Mouse (Mus musculus) heart, postnatal 0 days (tissue): ENCODE data around the gene Gdf11. TPM values are rescaled to one million over a fixed set of nuclear protein-coding genes. Genes with fewer than 3 reads are reported as not detected.

Source experiments
- ATAC-seq: fragments of 200-750 bp; cut with Nextera tagmentation; 2 replicates; pipeline ENCODE4 v1.8.0; 2017; ENCODE audit warnings: low read depth, moderate number of reproducible peaks, moderate library complexity; ENCODE audit not compliant: insufficient read depth
- DNase-seq: peaks from one replicate; pipeline ENCODE4 v3.0.0-alpha.2; 2016; ENCODE audit warnings: low spot score
- H3K27ac ChIP-seq: fragments of 300-500 bp; sonication (generic); 2 replicates; pipeline ENCODE4 v1.5.1; 2014; ENCODE audit warnings: low read depth, mild to moderate bottlenecking
- H3K27me3 ChIP-seq: fragments of 300-500 bp; sonication (generic); 2 replicates; pipeline ENCODE4 v1.6.1; 2014; ENCODE audit warnings: low read length, mixed read lengths; ENCODE audit not compliant: control insufficient read depth, insufficient read depth
- H3K36me3 ChIP-seq: fragments of 300-500 bp; sonication (generic); replicated peaks from 2 replicates; pipeline ENCODE4 v1.6.1; 2014; ENCODE audit warnings: low read length, mixed read lengths; ENCODE audit not compliant: control insufficient read depth, insufficient read depth
- H3K4me1 ChIP-seq: fragments of 300-500 bp; sonication (generic); 2 replicates; pipeline ENCODE4 v1.6.1; 2014; ENCODE audit warnings: antibody characterized with exemption; ENCODE audit not compliant: control insufficient read depth, insufficient read depth
- H3K4me2 ChIP-seq: fragments of 300-500 bp; sonication (generic); 2 replicates; pipeline ENCODE4 v1.6.1; 2014; ENCODE audit warnings: low read depth, mild to moderate bottlenecking, low read length, moderate library complexity
- H3K4me3 ChIP-seq: fragments of 300-500 bp; sonication (generic); 2 replicates; pipeline ENCODE4 v1.5.1; 2014; ENCODE audit warnings: low read depth, low read length
- H3K9ac ChIP-seq: fragments of 300-500 bp; sonication (generic); replicated peaks from 2 replicates; pipeline ENCODE4 v1.6.1; 2014; ENCODE audit warnings: low read depth, low read length, mixed read lengths
- H3K9me3 ChIP-seq: fragments of 300-500 bp; sonication (generic); replicated peaks from 2 replicates; pipeline ENCODE4 v1.6.1; 2016; ENCODE audit warnings: low read length; ENCODE audit not compliant: control insufficient read depth
- CTCF ChIP-seq: IDR thresholded peaks from 2 replicates; pipeline ENCODE4 v1.5.1; 2016; ENCODE audit warnings: antibody characterized with exemption, control low read depth, low read depth
- EP300 ChIP-seq: IDR thresholded peaks from 2 replicates; pipeline ENCODE4 v1.6.1; 2016; ENCODE audit warnings: antibody characterized with exemption, low read depth
- polyA plus RNA-seq: library from polyadenylated mRNA; unstranded; fragments of >200 nt; fragmentation: Nextera tagmentation; extraction: Ambion mirVana; gene quantifications from 2 replicates; pipeline ENCODE4 v1.2.1, GENCODE M21; 2015
- total RNA-seq: library from RNA; depleted of rRNA; stranded (reverse); fragments of >200 nt; gene quantifications from 2 replicates; pipeline ENCODE4 v1.2.3, GENCODE M21; 2014; ENCODE audit warnings: low replicate concordance; rRNA removed

Gdf11 gene
- total and polyA plus RNA-seq, 2 experiments from 2014 or later, result 1.5 to 1.6 TPM

GRCm38 (mm10) chr10:128839434-128839833 is 52.1 kb downstream of the Gdf11 start:
- no peak for DNase-seq

GRCm38 (mm10) chr10:128837400-128837799 is 54.1 kb downstream of the Gdf11 start:
- DNase-seq (no peak), ATAC-seq (no peak)
- no peaks in the 10 kb centered on the region for H3K27me3 ChIP-seq
- no peaks in the 10 kb centered on the region for H3K9me3 ChIP-seq
- no peak overlapping the region for H3K9ac ChIP-seq
- no peaks in the 10 kb centered on the region for H3K4me1 ChIP-seq
- H3K4me2 ChIP-seq, result no peak overlapping the region
- H3K36me3 ChIP-seq, result peaks cover 39% of the 10 kb centered on the region
- H3K4me3 ChIP-seq, result no peak overlapping the region
- TF ChIP-seq CTCF, result no peak
- TF ChIP-seq EP300, result no peak
- no peak overlapping the region for H3K27ac ChIP-seq

More at GRCm38 (mm10) chr10:128839434-128839833, 52.1 kb downstream of the Gdf11 start:
- no peak overlapping the region for H3K4me2 ChIP-seq
- H3K9me3 ChIP-seq, result no peaks in the 10 kb centered on the region
- no peak for ATAC-seq
- TF ChIP-seq CTCF (no peak), EP300 (no peak)
- no peaks in the 10 kb centered on the region for H3K27me3 ChIP-seq
- H3K27ac ChIP-seq, result no peak overlapping the region
- peaks cover 39% of the 10 kb centered on the region for H3K36me3 ChIP-seq
- no peak overlapping the region for H3K4me3 ChIP-seq
- no peaks in the 10 kb centered on the region for H3K4me1 ChIP-seq
- H3K9ac ChIP-seq, result no peak overlapping the region

Other genes with a start within 250 kb of the Gdf11 start
- gene Ikzf4, start 245.7 kb downstream of the Gdf11 start, total RNA-seq, result 0.11 and 1.4 TPM in 2 replicates
- 0.52 and 0.59 TPM in 2 replicates for gene Ikzf4, start 245.7 kb downstream of the Gdf11 start, polyA plus RNA-seq
- 17.2 and 21.4 TPM in 2 replicates for gene Suox, start 217.6 kb downstream of the Gdf11 start, total RNA-seq
- 11.9 and 12.5 TPM in 2 replicates for gene Suox, start 217.6 kb downstream of the Gdf11 start, polyA plus RNA-seq
- 68.1 and 75.3 TPM in 2 replicates for gene Rab5b, start 195.5 kb downstream of the Gdf11 start, total RNA-seq
- gene Rab5b, start 195.5 kb downstream of the Gdf11 start, polyA plus RNA-seq, result 51.2 and 54.8 TPM in 2 replicates
- 7.7 and 23.2 TPM in 2 replicates for gene Pmel, start 187.5 kb downstream of the Gdf11 start, total RNA-seq
- gene Pmel, start 187.5 kb downstream of the Gdf11 start, polyA plus RNA-seq, result 2.0 and 3.0 TPM in 2 replicates
- 71.8 and 74.7 TPM in 2 replicates for gene Cdk2, start 186.7 kb downstream of the Gdf11 start, total RNA-seq
- 50.9 and 53.0 TPM in 2 replicates for gene Cdk2, start 186.7 kb downstream of the Gdf11 start, polyA plus RNA-seq
- gene Dgka, start 146.9 kb downstream of the Gdf11 start, total RNA-seq, result 4.8 and 6.8 TPM in 2 replicates
- gene Dgka, start 146.9 kb downstream of the Gdf11 start, polyA plus RNA-seq, result 4.8 and 5.2 TPM in 2 replicates
- gene Pym1, start 143.8 kb downstream of the Gdf11 start, total RNA-seq, result 37.1 and 49.2 TPM in 2 replicates
- 13.7 and 16.5 TPM in 2 replicates for gene Pym1, start 143.8 kb downstream of the Gdf11 start, polyA plus RNA-seq
- gene Mmp19, start 100.8 kb downstream of the Gdf11 start, total RNA-seq, result 5.1 and 9.0 TPM in 2 replicates
- 1.00 and 1.5 TPM in 2 replicates for gene Mmp19, start 100.8 kb downstream of the Gdf11 start, polyA plus RNA-seq
- 28.6 and 29.7 TPM in 2 replicates for gene Dnajc14, start 87.7 kb downstream of the Gdf11 start, total RNA-seq
- 27.6 and 29.8 TPM in 2 replicates for gene Dnajc14, start 87.7 kb downstream of the Gdf11 start, polyA plus RNA-seq
- 17.9 and 24.4 TPM in 2 replicates for gene Tmem198b, start 87.3 kb downstream of the Gdf11 start, total RNA-seq
- 11.1 and 11.6 TPM in 2 replicates for gene Tmem198b, start 87.3 kb downstream of the Gdf11 start, polyA plus RNA-seq
- 19.4 and 20.0 TPM in 2 replicates for gene Sarnp, start 74.4 kb downstream of the Gdf11 start, total RNA-seq
- gene Sarnp, start 74.4 kb downstream of the Gdf11 start, polyA plus RNA-seq, result 135 and 141 TPM in 2 replicates
- 27.6 and 32.1 TPM in 2 replicates for gene Ormdl2, start 70.1 kb downstream of the Gdf11 start, total RNA-seq
- gene Ormdl2, start 70.1 kb downstream of the Gdf11 start, polyA plus RNA-seq, result 20.2 and 26.7 TPM in 2 replicates
- gene Cd63, start 9.3 kb upstream of the Gdf11 start, total RNA-seq, result 32.9 and 72.6 TPM in 2 replicates
- gene Cd63, start 9.3 kb upstream of the Gdf11 start, polyA plus RNA-seq, result 381 and 398 TPM in 2 replicates
- gene Rdh5, start 31.2 kb upstream of the Gdf11 start, total RNA-seq, result 7.6 and 14.3 TPM in 2 replicates
- 9.3 and 11.1 TPM in 2 replicates for gene Rdh5, start 31.2 kb upstream of the Gdf11 start, polyA plus RNA-seq
- 121 and 130 TPM in 2 replicates for gene Bloc1s1, start 32.3 kb upstream of the Gdf11 start, total RNA-seq
- gene Bloc1s1, start 32.3 kb upstream of the Gdf11 start, polyA plus RNA-seq, result 292 and 295 TPM in 2 replicates
- 22.3 and 41.4 TPM in 2 replicates for gene Itga7, start 42.1 kb upstream of the Gdf11 start, total RNA-seq
- 18.5 and 22.7 TPM in 2 replicates for gene Itga7, start 42.1 kb upstream of the Gdf11 start, polyA plus RNA-seq
- gene Mettl7b, start 69.3 kb upstream of the Gdf11 start, total RNA-seq, result not detected in 2 replicates
- not detected in 2 replicates for gene Mettl7b, start 69.3 kb upstream of the Gdf11 start, polyA plus RNA-seq
- not detected in 2 replicates for gene Olfr9, start 97.7 kb upstream of the Gdf11 start, total RNA-seq
- not detected in 2 replicates for gene Olfr9, start 97.7 kb upstream of the Gdf11 start, polyA plus RNA-seq
- not detected in 2 replicates for gene Olfr763, start 119.1 kb upstream of the Gdf11 start, total RNA-seq
- gene Olfr763, start 119.1 kb upstream of the Gdf11 start, polyA plus RNA-seq, result not detected in 2 replicates
- not detected in 2 replicates for gene Olfr764-ps1, start 148.2 kb upstream of the Gdf11 start, total RNA-seq
- not detected in 2 replicates for gene Olfr764-ps1, start 148.2 kb upstream of the Gdf11 start, polyA plus RNA-seq
- gene Olfr765, start 158.3 kb upstream of the Gdf11 start, total RNA-seq, result not detected in 2 replicates
- not detected in 2 replicates for gene Olfr765, start 158.3 kb upstream of the Gdf11 start, polyA plus RNA-seq
- not detected in 2 replicates for gene Olfr766-ps1, start 177.3 kb upstream of the Gdf11 start, total RNA-seq
- not detected in 2 replicates for gene Olfr766-ps1, start 177.3 kb upstream of the Gdf11 start, polyA plus RNA-seq
- not detected in 2 replicates for gene Olfr767, start 191.2 kb upstream of the Gdf11 start, total RNA-seq
- gene Olfr767, start 191.2 kb upstream of the Gdf11 start, polyA plus RNA-seq, result not detected in 2 replicates
- gene Olfr768, start 207.7 kb upstream of the Gdf11 start, total RNA-seq, result not detected in 2 replicates
- not detected in 2 replicates for gene Olfr768, start 207.7 kb upstream of the Gdf11 start, polyA plus RNA-seq
- not detected in 2 replicates for gene Olfr769, start 226.1 kb upstream of the Gdf11 start, total RNA-seq
- gene Olfr769, start 226.1 kb upstream of the Gdf11 start, polyA plus RNA-seq, result not detected in 2 replicates
- gene Olfr770, start 247.3 kb upstream of the Gdf11 start, total RNA-seq, result not detected in 2 replicates
- gene Olfr770, start 247.3 kb upstream of the Gdf11 start, polyA plus RNA-seq, result not detected in 2 replicates